Mouse (Mus musculus) midbrain, embryonic 14.5 days (tissue): ENCODE measurements around the gene Pafah2. TPM values are rescaled to one million over a fixed set of nuclear protein-coding genes. Genes with fewer than 3 reads are reported as not detected.

Source experiments
- ATAC-seq: fragments of 200-750 bp; cut with Nextera tagmentation; 2 replicates; pipeline ENCODE4 v1.8.0; 2017; ENCODE audit warnings: moderate number of reproducible peaks, moderate library complexity; ENCODE audit not compliant: low FRiP score, low TSS enrichment
- DNase-seq: peaks from one replicate; pipeline ENCODE4 v3.0.0-alpha.2; 2015
- H3K27ac ChIP-seq: fragments of 300-500 bp; sonication (generic); replicated peaks from 2 replicates; pipeline ENCODE4 v1.5.1; 2014; ENCODE audit warnings: mild to moderate bottlenecking, low read depth, low read length, moderate library complexity
- H3K27me3 ChIP-seq: fragments of 300-500 bp; sonication (generic); 2 replicates; pipeline ENCODE4 v1.6.1; 2014; ENCODE audit warnings: low read length, control low read depth, mixed read lengths; ENCODE audit not compliant: control insufficient read depth, insufficient read depth
- H3K36me3 ChIP-seq: fragments of 300-500 bp; sonication (generic); 2 replicates; pipeline ENCODE4 v1.6.1; 2014; ENCODE audit warnings: low read length, control low read depth; ENCODE audit not compliant: control insufficient read depth, insufficient read depth
- H3K4me1 ChIP-seq: fragments of 300-500 bp; sonication (generic); 2 replicates; pipeline ENCODE4 v1.6.1; 2014; ENCODE audit warnings: mild to moderate bottlenecking, antibody characterized with exemption, low read length, control low read depth; ENCODE audit not compliant: control insufficient read depth, insufficient read depth
- H3K4me2 ChIP-seq: fragments of 300-500 bp; sonication (generic); 2 replicates; pipeline ENCODE4 v1.6.1; 2014; ENCODE audit warnings: mild to moderate bottlenecking, low read length, moderate library complexity
- H3K4me3 ChIP-seq: fragments of 300-500 bp; sonication (generic); replicated peaks from 2 replicates; pipeline ENCODE4 v1.5.1; 2014; ENCODE audit warnings: low read depth, low read length
- H3K9ac ChIP-seq: fragments of 300-500 bp; sonication (generic); replicated peaks from 2 replicates; pipeline ENCODE4 v1.6.1; 2014; ENCODE audit warnings: mild to moderate bottlenecking, low read length, moderate library complexity
- H3K9me3 ChIP-seq: fragments of 300-500 bp; sonication (generic); 2 replicates; pipeline ENCODE4 v1.6.1; 2016; ENCODE audit warnings: low read length, control low read depth, mixed read lengths; ENCODE audit not compliant: control insufficient read depth
- WGBS: fragments of 180-500 bp; shearing (Covaris S2); extraction: QIAGEN DNeasy Blood & Tissue Kit; methylation state at CpG from one replicate; pipeline ENCODE4 v1.1.7; 2014; 5-methylcytosine and 5-hydroxymethylcytosine counted together
- polyA plus RNA-seq: library from polyadenylated mRNA; unstranded; fragments of >200 nt; fragmentation: Nextera tagmentation; extraction: Ambion mirVana; gene quantifications from 2 replicates; pipeline ENCODE4 v1.2.1, GENCODE M21; 2014

The Pafah2 gene
- polyA plus RNA-seq, 1 experiment from 2014 or later: 6.9 TPM

DNA sequence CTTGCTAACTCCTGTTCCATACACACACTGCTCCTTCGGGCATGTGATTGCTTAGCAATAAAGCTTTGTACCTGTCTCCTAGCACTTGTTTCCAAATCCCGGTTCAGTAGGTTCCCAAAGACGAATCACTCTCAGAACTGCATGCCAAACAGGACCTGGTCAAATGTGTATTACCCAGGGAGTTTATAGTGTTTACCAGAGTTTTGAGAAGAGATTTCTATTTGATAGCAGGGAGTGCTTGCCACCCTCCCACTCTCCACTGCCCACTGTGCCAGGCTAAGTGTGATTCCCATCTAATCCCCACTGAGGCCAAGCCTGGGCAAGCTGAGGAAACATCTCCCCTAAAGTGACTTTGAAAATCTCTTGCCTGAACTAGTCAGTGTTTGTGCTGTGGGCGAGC lies 46.1 kb downstream of the Pafah2 start:
- H3K27ac ChIP-seq: no peak overlapping the region

DNA sequence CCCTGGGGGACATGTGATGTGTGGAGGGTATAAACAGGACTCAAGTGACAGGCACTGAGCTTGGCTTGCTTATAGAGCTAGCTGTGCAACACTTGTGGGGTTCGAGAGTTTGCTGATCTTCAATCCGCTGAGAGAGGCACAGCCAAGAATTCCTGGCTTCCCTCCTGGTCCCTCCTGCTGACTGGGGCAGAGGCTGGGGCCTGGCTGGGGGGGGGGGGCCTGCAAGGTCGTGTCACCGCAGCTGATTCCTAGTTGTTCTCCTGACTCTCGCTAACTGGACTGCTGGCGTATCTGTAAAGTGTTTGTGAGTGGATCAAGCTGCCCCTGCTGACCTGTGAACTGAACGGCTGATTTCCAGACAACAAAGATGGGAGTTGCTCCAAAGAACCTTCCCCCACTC lies 47.5 kb downstream of the Pafah2 start:
- ATAC-seq: no peak
- Histone ChIP-seq H3K27ac (no peak overlapping the region), H3K4me1 (peaks cover 16% of the 10 kb centered on the region), H3K4me3 (no peak overlapping the region), H3K9ac (no peak overlapping the region), H3K27me3 (no peaks in the 10 kb centered on the region), H3K4me2 (no peak overlapping the region), H3K9me3 (no peaks in the 10 kb centered on the region), H3K36me3 (no peaks in the 10 kb centered on the region)
- 44% methylated on average over 7 of the region's 7 CpGs for WGBS
- DNase-seq: no peak

More for the DNA sequence above, 46.1 kb downstream of the Pafah2 start:
- H3K4me3 ChIP-seq: no peak overlapping the region
- no peaks in the 10 kb centered on the region for H3K9me3 ChIP-seq
- no peaks in the 10 kb centered on the region for H3K27me3 ChIP-seq
- no peaks in the 10 kb centered on the region for H3K36me3 ChIP-seq
- no peak for ATAC-seq
- no peak for DNase-seq
- H3K4me2 ChIP-seq: no peak overlapping the region
- peaks cover 16% of the 10 kb centered on the region for H3K4me1 ChIP-seq
- H3K9ac ChIP-seq: no peak overlapping the region
- WGBS: 87% methylated on average over 4 of the region's 4 CpGs

DNA sequence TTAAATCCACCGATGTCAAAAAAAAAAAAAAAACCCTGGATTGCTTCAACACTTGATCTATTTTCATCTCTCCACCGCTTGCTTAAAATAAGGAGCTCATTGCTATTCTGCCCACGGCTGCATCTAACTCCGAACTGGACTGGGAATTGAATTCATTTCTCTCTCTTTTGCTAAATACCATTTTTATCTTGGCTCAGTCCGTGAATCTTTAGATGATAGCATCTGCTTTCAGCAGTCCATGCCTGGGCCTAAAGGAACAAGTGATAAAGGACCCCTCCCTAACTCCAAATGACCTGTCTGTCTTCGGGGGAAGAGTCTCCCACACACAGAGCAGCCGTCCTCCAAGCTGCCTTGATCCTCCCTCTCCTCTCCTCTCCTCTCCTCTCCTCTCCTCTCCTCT lies 48.8 kb downstream of the Pafah2 start:
- WGBS: 28% methylated on average over 7 of the region's 7 CpGs
- Histone ChIP-seq H3K36me3 (no peaks in the 10 kb centered on the region), H3K4me3 (no peak overlapping the region), H3K4me1 (peaks cover 22% of the 10 kb centered on the region), H3K27me3 (no peaks in the 10 kb centered on the region), H3K9ac (no peak overlapping the region), H3K27ac (peak overlapping the region; percentile 77), H3K9me3 (no peaks in the 10 kb centered on the region), H3K4me2 (no peak overlapping the region)
- no peak for ATAC-seq
- peak; percentile 83 for DNase-seq

DNA sequence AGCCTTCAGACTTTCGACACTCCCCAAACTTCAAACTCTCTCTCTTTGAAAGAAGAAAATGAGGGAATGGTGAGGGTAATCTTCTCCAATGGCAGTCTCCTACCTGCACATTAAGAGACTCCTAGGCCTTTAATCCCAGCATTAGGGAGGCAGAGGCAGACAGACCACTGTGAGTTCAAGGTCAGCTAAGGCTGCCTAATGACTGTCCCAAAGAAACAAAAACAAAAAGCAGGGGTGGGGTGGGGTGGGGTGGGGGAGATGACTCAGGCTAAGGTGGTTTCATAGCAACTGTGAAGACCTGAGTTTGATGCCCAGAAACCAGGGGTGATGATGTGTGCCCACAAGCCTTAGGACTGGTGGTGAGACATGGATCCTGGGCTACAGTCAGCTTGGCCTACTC lies 49.4 kb downstream of the Pafah2 start:
- Histone ChIP-seq H3K4me1 (peaks cover 27% of the 10 kb centered on the region), H3K9ac (no peak overlapping the region), H3K9me3 (no peaks in the 10 kb centered on the region), H3K36me3 (no peaks in the 10 kb centered on the region), H3K27ac (peak overlapping the region; percentile 77), H3K4me2 (no peak overlapping the region), H3K27me3 (no peaks in the 10 kb centered on the region), H3K4me3 (no peak overlapping the region)
- DNase-seq: no peak
- ATAC-seq: no peak
- WGBS: 38% methylated on average over 1 of the region's 1 CpGs

DNA sequence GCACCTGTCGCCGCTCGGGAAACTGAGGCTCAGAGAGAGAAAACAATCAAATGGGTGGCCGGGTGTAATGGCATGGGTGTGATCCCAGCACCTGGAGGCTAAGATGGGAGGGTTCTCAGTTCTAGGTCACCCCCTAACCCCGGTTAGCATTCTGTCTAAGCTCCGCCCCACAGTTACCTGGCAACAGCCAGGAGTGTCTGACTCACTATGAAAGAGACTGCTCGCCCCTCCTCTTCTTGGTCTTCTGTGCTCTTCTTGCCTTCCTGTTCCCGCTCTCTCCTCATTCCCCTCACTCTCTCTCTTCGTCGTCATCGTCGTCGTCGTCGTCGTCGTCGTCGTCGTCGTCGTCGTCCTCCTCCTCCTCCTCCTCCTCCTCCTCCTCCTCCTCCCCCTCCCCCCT lies 51.8 kb downstream of the Pafah2 start:
- no peak overlapping the region for H3K9ac ChIP-seq
- H3K4me1 ChIP-seq: peaks cover 45% of the 10 kb centered on the region
- ATAC-seq (no peak), DNase-seq (no peak)
- no peak overlapping the region for H3K27ac ChIP-seq
- WGBS: 60% methylated on average over 23 of the region's 23 CpGs
- H3K27me3 ChIP-seq: no peaks in the 10 kb centered on the region
- no peak overlapping the region for H3K4me2 ChIP-seq
- H3K4me3 ChIP-seq: no peak overlapping the region
- H3K36me3 ChIP-seq: no peaks in the 10 kb centered on the region
- no peaks in the 10 kb centered on the region for H3K9me3 ChIP-seq

DNA sequence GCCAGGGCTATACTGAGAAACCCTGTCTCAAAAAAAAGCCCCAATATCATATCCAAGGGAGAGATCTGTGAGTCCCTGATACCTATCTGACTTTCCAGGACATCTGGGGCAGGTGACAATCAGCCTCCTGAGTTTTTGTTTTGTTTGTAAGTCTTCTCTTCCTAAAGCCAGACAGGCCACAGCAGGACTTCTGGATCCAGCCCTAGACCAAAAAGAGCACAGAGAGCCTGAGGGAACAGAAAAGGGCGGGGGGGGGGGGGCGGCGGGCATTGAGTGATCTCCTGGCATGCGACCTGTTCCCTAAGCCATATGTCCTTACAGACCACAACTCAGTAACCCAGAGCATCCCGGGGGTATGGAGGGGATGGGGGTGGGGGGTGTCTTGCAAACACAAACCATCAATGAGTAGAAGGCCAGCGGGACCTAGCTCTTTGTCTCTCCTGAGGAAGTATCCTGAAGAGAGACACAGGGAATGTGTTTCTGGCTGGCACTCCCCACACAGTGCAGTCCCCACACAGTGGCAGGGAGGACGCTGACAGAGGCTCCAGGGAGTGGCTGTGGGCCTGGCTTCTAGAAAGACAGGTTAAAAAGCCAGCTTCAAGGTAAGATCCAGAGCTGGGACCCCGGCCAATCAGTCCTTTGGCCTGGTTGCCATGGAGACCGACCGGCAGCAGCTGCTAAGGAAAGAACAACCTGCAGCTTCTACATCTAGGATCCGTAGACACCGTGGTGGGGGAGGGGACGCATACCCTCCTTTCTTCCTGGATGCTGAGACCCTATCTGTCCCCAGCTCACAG lies 53.7 kb downstream of the Pafah2 start:
- peak overlapping the region; percentile 99 for H3K27ac ChIP-seq
- H3K36me3 ChIP-seq: no peaks in the 10 kb centered on the region
- H3K4me3 ChIP-seq: no peak overlapping the region
- peak overlapping the region; percentile 51 for H3K9ac ChIP-seq
- WGBS: 8% methylated on average over 13 of the region's 13 CpGs
- peak; percentile 66; the same call in 1 of the 2 replicates for ATAC-seq
- DNase-seq: peak; percentile 93
- peaks cover 50% of the 10 kb centered on the region for H3K4me1 ChIP-seq
- H3K9me3 ChIP-seq: no peaks in the 10 kb centered on the region
- H3K27me3 ChIP-seq: no peaks in the 10 kb centered on the region
- H3K4me2 ChIP-seq: peak overlapping the region; percentile 41

DNA sequence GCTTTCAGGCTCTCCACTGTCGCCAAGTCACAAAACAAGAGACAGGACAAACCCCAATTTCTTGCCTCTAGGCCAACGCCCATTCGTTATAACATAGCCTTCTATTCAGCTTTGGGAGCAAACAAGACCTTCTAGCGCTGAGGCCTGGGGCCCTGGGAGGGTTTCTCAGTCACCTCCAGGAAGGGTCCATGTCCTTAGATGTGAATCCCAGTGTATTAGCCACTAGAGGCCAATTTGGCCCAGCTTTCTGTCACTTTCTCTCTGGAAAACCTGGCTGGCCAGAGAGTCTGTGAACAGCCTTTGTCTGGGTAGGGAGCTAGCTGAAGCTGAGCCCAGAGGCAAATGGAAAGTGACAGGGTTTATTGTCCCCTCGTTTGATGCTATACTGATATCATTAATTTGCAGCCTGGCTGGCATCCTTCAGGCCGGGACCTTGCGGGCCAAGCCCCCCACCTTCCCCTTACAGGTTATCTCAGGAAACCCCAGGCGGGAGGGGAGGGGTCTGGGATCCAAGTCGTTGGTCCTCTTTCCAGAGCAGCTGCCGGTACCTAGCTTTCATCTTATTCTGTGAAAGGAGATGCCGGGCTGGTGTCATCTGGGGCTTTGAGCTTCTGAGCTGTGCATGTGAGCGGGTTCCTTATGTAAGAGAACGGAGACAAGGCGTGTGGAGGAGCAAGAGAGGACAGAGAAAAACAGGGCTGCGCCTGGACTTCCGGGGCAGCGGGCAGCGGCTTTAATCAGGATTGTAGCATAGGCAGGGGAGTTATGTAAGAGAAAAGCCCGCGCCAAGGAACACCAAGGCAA lies 54.5 kb downstream of the Pafah2 start:
- Histone ChIP-seq H3K27me3 (no peaks in the 10 kb centered on the region), H3K9ac (peak overlapping the region; percentile 51), H3K4me1 (peaks cover 47% of the 10 kb centered on the region), H3K9me3 (no peaks in the 10 kb centered on the region), H3K36me3 (no peaks in the 10 kb centered on the region), H3K4me3 (no peak overlapping the region), H3K4me2 (peak overlapping the region; percentile 41), H3K27ac (peak overlapping the region; percentile 99)
- DNase-seq (peak; percentile 79), ATAC-seq (peak; percentile 67; the same call in 1 of the 2 replicates)
- 7% methylated on average over 20 of the region's 20 CpGs for WGBS

DNA sequence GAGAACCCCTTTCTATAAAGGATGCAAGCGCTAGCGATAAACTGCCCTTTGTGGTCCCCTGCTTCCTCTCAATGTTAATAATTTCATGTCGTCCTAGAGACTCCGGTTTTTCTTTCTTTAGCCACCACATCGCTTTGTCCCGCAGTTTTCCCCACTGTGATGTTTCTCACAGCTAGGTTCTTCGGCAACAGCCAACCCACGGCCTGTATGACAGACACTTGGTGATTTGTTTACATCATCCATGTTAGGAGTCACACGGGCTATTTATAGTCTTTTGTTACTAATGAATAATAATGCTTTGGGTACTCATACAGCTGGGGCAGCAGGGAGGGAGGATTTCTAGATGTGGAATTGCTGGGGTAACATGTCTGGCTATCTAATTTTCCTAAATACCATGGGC lies 55.4 kb downstream of the Pafah2 start:
- H3K27ac ChIP-seq: peak overlapping the region; percentile 99
- peaks cover 38% of the 10 kb centered on the region for H3K4me1 ChIP-seq
- no peak overlapping the region for H3K9ac ChIP-seq
- 46% methylated on average over 9 of the region's 9 CpGs for WGBS
- no peaks in the 10 kb centered on the region for H3K36me3 ChIP-seq
- H3K9me3 ChIP-seq: no peaks in the 10 kb centered on the region
- no peak for DNase-seq
- no peak for ATAC-seq
- H3K4me3 ChIP-seq: no peak overlapping the region
- H3K27me3 ChIP-seq: no peaks in the 10 kb centered on the region
- H3K4me2 ChIP-seq: peak overlapping the region; percentile 41; the same call in 1 of the 2 replicates
